ENCODE assay signal across 27 mouse cellular contexts in the genomic region with DNA sequence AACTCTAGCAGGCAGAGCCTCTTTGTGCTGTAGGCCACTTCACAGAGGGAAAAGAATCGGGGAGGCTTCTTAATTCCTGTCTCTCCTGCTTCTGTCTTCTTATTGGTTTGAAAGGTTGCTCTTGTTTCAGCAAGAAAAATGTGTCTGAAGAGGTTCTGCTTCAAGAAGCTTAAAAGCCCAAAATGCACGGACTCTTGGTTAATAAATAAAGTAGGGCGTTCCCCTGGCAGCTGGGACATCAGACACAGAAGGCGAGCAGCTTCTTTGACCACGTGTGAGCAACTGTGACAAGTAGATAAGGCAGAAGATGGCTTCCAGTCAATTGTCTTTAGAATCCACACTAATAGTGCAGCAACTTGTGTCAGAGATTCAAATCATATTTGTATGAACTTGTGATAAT.
DNase-seq lines count a peak whose midpoint lies in the region; ATAC-seq lines count a peak whose summit lies in the region.
"Had no signal": no experiment of that assay in that cellular context is flagged by ENCODE, and none has a peak within 500 bp of the region (broad histone marks: within the 10 kb centered on the region; RNA-seq: fewer than 3 reads in every experiment).

No protein-coding gene starts in this region.

- H3K4me1 ChIP-seq in midbrain, embryonic 10.5 days: peaks cover 49% of the 10 kb centered on the region
- peaks cover 4% of the 10 kb centered on the region for H3K4me1 ChIP-seq in midbrain, embryonic 16.5 days (ENCODE audit: control insufficient read depth, insufficient read depth, low read length)
- peaks cover 37% of the 10 kb centered on the region for H3K4me1 ChIP-seq in embryonic facial prominence, embryonic 10.5 days
- H3K4me1 ChIP-seq: embryonic facial prominence, embryonic 15.5 days; heart, embryonic 10.5 days; heart, embryonic 15.5 days; hindbrain, embryonic 12.5 days; neural tube, embryonic 13.5 days; stomach, embryonic 15.5 days had no signal

- no peak overlapping the region for H3K9ac ChIP-seq in midbrain, embryonic 16.5 days (ENCODE audit: low read depth, low read length)
- H3K9ac ChIP-seq: embryonic facial prominence, embryonic 15.5 days; heart, embryonic 15.5 days; hindbrain, embryonic 12.5 days; intestine, embryonic 15.5 days; neural tube, embryonic 13.5 days; stomach, embryonic 15.5 days had no signal

- peak; percentile 52 for DNase-seq in kidney, adult 18-20 months
- no peak for DNase-seq in kidney, postnatal 10 days
- DNase-seq in midbrain, embryonic 10.5 days (ENCODE audit: low spot score): no peak
- no peak for DNase-seq in embryonic facial prominence, embryonic 10.5 days (ENCODE audit: low spot score)
- DNase-seq in kidney, postnatal 25 days: peak; percentile 50 to 76
- DNase-seq in adrenal gland, postnatal 4 days (ENCODE audit: low spot score in 2 of 2): no peak
- no peak for DNase-seq in testis, postnatal 10 days (ENCODE audit: low spot score)
- DNase-seq: adrenal gland, postnatal 14 days; cerebellum, adult 18-20 months; cerebellum, postnatal 14 days; gastrocnemius, postnatal 25 days; heart, adult 11 months; liver; lung, postnatal 10 days; right cerebral cortex, postnatal 14 days; thymus, adult 18-20 months; thymus, postnatal 36 days had no signal

- ATAC-seq in midbrain, embryonic 16.5 days: no peak
- ATAC-seq: hindbrain, postnatal 0 days; intestine, embryonic 15.5 days had no signal

- H3K4me2 ChIP-seq in midbrain, embryonic 16.5 days (ENCODE audit: low read length): no peak overlapping the region
- H3K4me2 ChIP-seq: embryonic facial prominence, embryonic 15.5 days; heart, embryonic 15.5 days; hindbrain, embryonic 12.5 days; intestine, embryonic 15.5 days; neural tube, embryonic 13.5 days; stomach, embryonic 15.5 days had no signal

- H3K36me3 ChIP-seq in midbrain, embryonic 10.5 days: no peaks in the 10 kb centered on the region
- no peaks in the 10 kb centered on the region for H3K36me3 ChIP-seq in midbrain, embryonic 16.5 days (ENCODE audit: control insufficient read depth, insufficient read depth, low read length)
- no peaks in the 10 kb centered on the region for H3K36me3 ChIP-seq in embryonic facial prominence, embryonic 10.5 days (replicated peaks)
- H3K36me3 ChIP-seq: embryonic facial prominence, embryonic 15.5 days; heart, embryonic 10.5 days; heart, embryonic 15.5 days; hindbrain, embryonic 12.5 days; intestine, embryonic 15.5 days; neural tube, embryonic 13.5 days; stomach, embryonic 15.5 days had no signal

- 47% methylated on average over 5 of the region's 5 CpGs for WGBS in midbrain, embryonic 10.5 days
- 30% methylated on average over 5 of the region's 5 CpGs for WGBS in midbrain, embryonic 16.5 days
- 66% methylated on average over 5 of the region's 5 CpGs for WGBS in embryonic facial prominence, embryonic 10.5 days

- H3K27ac ChIP-seq in midbrain, embryonic 10.5 days (replicated peaks): peak overlapping the region; percentile 23; the same call in 1 of the 2 replicates
- H3K27ac ChIP-seq in midbrain, embryonic 16.5 days (ENCODE audit: low read length): no peak overlapping the region
- H3K27ac ChIP-seq in embryonic facial prominence, embryonic 10.5 days (replicated peaks): 0 out of 2 replicates have a peak overlapping the region, but pooled peaks have one; percentile 5
- H3K27ac ChIP-seq: embryonic facial prominence, embryonic 15.5 days; heart, embryonic 10.5 days; heart, embryonic 15.5 days; hindbrain, embryonic 12.5 days; hindbrain, postnatal 0 days; intestine, embryonic 15.5 days; macrophage; neural tube, embryonic 13.5 days; stomach, embryonic 15.5 days had no signal

- no peaks in the 10 kb centered on the region for H3K9me3 ChIP-seq in midbrain, embryonic 10.5 days (replicated peaks)
- H3K9me3 ChIP-seq in midbrain, embryonic 16.5 days (replicated peaks; ENCODE audit: control insufficient read depth, low read length, poor library complexity, severe bottlenecking): no peaks in the 10 kb centered on the region
- no peaks in the 10 kb centered on the region for H3K9me3 ChIP-seq in embryonic facial prominence, embryonic 10.5 days
- H3K9me3 ChIP-seq: embryonic facial prominence, embryonic 15.5 days; heart, embryonic 10.5 days; heart, embryonic 15.5 days; hindbrain, embryonic 12.5 days; intestine, embryonic 15.5 days; neural tube, embryonic 13.5 days; stomach, embryonic 15.5 days had no signal

- no peak overlapping the region for H3K4me3 ChIP-seq in midbrain, embryonic 10.5 days
- no peak overlapping the region for H3K4me3 ChIP-seq in midbrain, embryonic 16.5 days (ENCODE audit: low read depth, low read length)
- H3K4me3 ChIP-seq in embryonic facial prominence, embryonic 10.5 days: no peak overlapping the region
- H3K4me3 ChIP-seq: embryonic facial prominence, embryonic 15.5 days; heart, embryonic 10.5 days; heart, embryonic 15.5 days; hindbrain, embryonic 12.5 days; intestine, embryonic 15.5 days; neural tube, embryonic 13.5 days; stomach, embryonic 15.5 days had no signal

- H3K27me3 ChIP-seq in midbrain, embryonic 10.5 days (ENCODE audit: low read depth, poor library complexity, severe bottlenecking): no peaks in the 10 kb centered on the region
- H3K27me3 ChIP-seq in midbrain, embryonic 16.5 days (ENCODE audit: control insufficient read depth, insufficient read depth, low read depth, low read length): no peaks in the 10 kb centered on the region; the same call in 1 of the 2 replicates
- H3K27me3 ChIP-seq in embryonic facial prominence, embryonic 10.5 days (replicated peaks; ENCODE audit: low read depth, poor library complexity, severe bottlenecking): no peaks in the 10 kb centered on the region
- H3K27me3 ChIP-seq: heart, embryonic 15.5 days; hindbrain, embryonic 12.5 days; intestine, embryonic 15.5 days; neural tube, embryonic 13.5 days; stomach, embryonic 15.5 days had no signal

Comparison
In these comparisons a context has a peak if more than half of its experiments do, and no peak if none do; other contexts are left out.
1. DNase-seq: peak in kidney, adult 18-20 months (single experiment) and kidney, postnatal 25 days (2 of 2); none in kidney, postnatal 10 days (single experiment), midbrain, embryonic 10.5 days (single experiment), embryonic facial prominence, embryonic 10.5 days (single experiment), adrenal gland, postnatal 4 days (0 of 2) and testis, postnatal 10 days (single experiment).